Mouse (Mus musculus): ENCODE results near the gene Glt6d1. TPM values are rescaled to one million over a fixed set of nuclear protein-coding genes. Genes with fewer than 3 reads are reported as not detected.

The Glt6d1 gene
- total RNA-seq, 2 experiments from 2014 or later: not detected

- DNase-seq (ENCODE audit: low spot score in 2 of 2): peak; percentile 35 to 51
- H3K4me3 ChIP-seq: no peak overlapping the region
- TF ChIP-seq CTCF (conservative IDR thresholded peaks at IDR 0.05): no peak
- H3K27ac ChIP-seq: peak overlapping the region; percentile 50
Observed at GRCm38 (mm10) chr2:25842758-25843157, 27.1 kb upstream of the Glt6d1 start.

- H3K27ac ChIP-seq: peak overlapping the region; percentile 50; the same call in 1 of the 2 replicates
- DNase-seq (ENCODE audit: low spot score in 2 of 2): peak in 1 of 2 experiments; percentile 32
- TF ChIP-seq CTCF (conservative IDR thresholded peaks at IDR 0.05): no peak
- no peak overlapping the region for H3K4me3 ChIP-seq
Observed at GRCm38 (mm10) chr2:25842161-25842560, 26.5 kb upstream of the Glt6d1 start.

- peak; percentile 96 for TF ChIP-seq CTCF (conservative IDR thresholded peaks at IDR 0.05)
- DNase-seq (ENCODE audit: low spot score in 2 of 2): peak; percentile 66 to 82
- no peak overlapping the region for H3K27ac ChIP-seq
- no peak overlapping the region for H3K4me3 ChIP-seq
Observed at GRCm38 (mm10) chr2:25836291-25836690, 20.6 kb upstream of the Glt6d1 start.

- TF ChIP-seq CTCF (conservative IDR thresholded peaks at IDR 0.05): no peak
- DNase-seq (ENCODE audit: low spot score in 2 of 2): no peak
- no peak overlapping the region for H3K4me3 ChIP-seq
- H3K27ac ChIP-seq: no peak overlapping the region
Observed at GRCm38 (mm10) chr2:25830786-25831185, 15.1 kb upstream of the Glt6d1 start.

GRCm38 (mm10) chr2:25828344-25828947 is 12.8 kb upstream of the Glt6d1 start:
- peak in 1 of 2 experiments; percentile 4 for DNase-seq (ENCODE audit: low spot score in 2 of 2)
- H3K27ac ChIP-seq: no peak overlapping the region
- TF ChIP-seq CTCF (conservative IDR thresholded peaks at IDR 0.05): peak; percentile 42
- H3K4me3 ChIP-seq: no peak overlapping the region

- Histone ChIP-seq H3K4me3 (no peak overlapping the region), H3K27ac (no peak overlapping the region)
- no peak for TF ChIP-seq CTCF (conservative IDR thresholded peaks at IDR 0.05)
- no peak for DNase-seq (ENCODE audit: low spot score in 2 of 2)
Observed at GRCm38 (mm10) chr2:25824751-25825150, 9.1 kb upstream of the Glt6d1 start.

GRCm38 (mm10) chr2:25822806-25823205 is 7.2 kb upstream of the Glt6d1 start, which contains the start of gene Lcn9:
Gene Lcn9 (plus strand): TSS chr2:25823153.
- no peak for TF ChIP-seq CTCF (conservative IDR thresholded peaks at IDR 0.05)
- peak in 1 of 2 experiments; percentile 20 for DNase-seq (ENCODE audit: low spot score in 2 of 2)
- no peak within 1 kb of the TSS for H3K4me3 ChIP-seq
- peak within 1 kb of the TSS; percentile 41; the same call in 1 of the 2 replicates for H3K27ac ChIP-seq

GRCm38 (mm10) chr2:25813364-25813763 is 2.3 kb downstream of the Glt6d1 start:
- no peak overlapping the region for H3K4me3 ChIP-seq
- TF ChIP-seq CTCF (conservative IDR thresholded peaks at IDR 0.05): peak; percentile 18; the same call in 1 of the 2 replicates
- DNase-seq (ENCODE audit: low spot score in 2 of 2): no peak
- no peak overlapping the region for H3K27ac ChIP-seq

- H3K4me3 ChIP-seq: no peak overlapping the region
- no peak for TF ChIP-seq CTCF (conservative IDR thresholded peaks at IDR 0.05)
- H3K27ac ChIP-seq: no peak overlapping the region
- DNase-seq (ENCODE audit: low spot score in 2 of 2): no peak
Observed at GRCm38 (mm10) chr2:25811711-25812110, 3.9 kb downstream of the Glt6d1 start.

GRCm38 (mm10) chr2:25798065-25798464 is 17.6 kb downstream of the Glt6d1 start:
- DNase-seq (ENCODE audit: low spot score in 2 of 2): no peak

GRCm38 (mm10) chr2:25797635-25798034 is 18.0 kb downstream of the Glt6d1 start:
- TF ChIP-seq CTCF (conservative IDR thresholded peaks at IDR 0.05): no peak
- H3K27ac ChIP-seq: no peak overlapping the region
- H3K4me3 ChIP-seq: no peak overlapping the region
- no peak for DNase-seq (ENCODE audit: low spot score in 2 of 2)

More at GRCm38 (mm10) chr2:25798065-25798464, 17.6 kb downstream of the Glt6d1 start:
- H3K27ac ChIP-seq: peak overlapping the region; percentile 28; the same call in 1 of the 2 replicates
- no peak overlapping the region for H3K4me3 ChIP-seq
- no peak for TF ChIP-seq CTCF (conservative IDR thresholded peaks at IDR 0.05)

GRCm38 (mm10) chr2:25789092-25789491 is 26.6 kb downstream of the Glt6d1 start:
- Histone ChIP-seq H3K27ac (no peak overlapping the region), H3K4me3 (no peak overlapping the region)
- no peak for DNase-seq (ENCODE audit: low spot score in 2 of 2)
- no peak for TF ChIP-seq CTCF (conservative IDR thresholded peaks at IDR 0.05)

GRCm38 (mm10) chr2:25785573-25786322 is 29.9 kb downstream of the Glt6d1 start:
- TF ChIP-seq CTCF (conservative IDR thresholded peaks at IDR 0.05): no peak

More at GRCm38 (mm10) chr2:25785573-25786322, 29.9 kb downstream of the Glt6d1 start:
- H3K4me3 ChIP-seq: no peak overlapping the region
- no peak for DNase-seq (ENCODE audit: low spot score in 2 of 2)
- no peak overlapping the region for H3K27ac ChIP-seq

All from layer of hippocampus, adult 2 months (tissue).